Mouse (Mus musculus) kidney, embryonic 15.5 days (tissue): ENCODE measurements around the gene 4930539E08Rik. TPM values are rescaled to one million over a fixed set of nuclear protein-coding genes. Genes with fewer than 3 reads are reported as not detected.

Experiments
- ATAC-seq: fragments of 200-750 bp; cut with Nextera tagmentation; replicated peaks from 2 replicates; pipeline ENCODE4 v1.8.0; 2017; ENCODE audit warnings: moderate TSS enrichment; ENCODE audit not compliant: low FRiP score
- H3K27ac ChIP-seq: fragments of 300-500 bp; sonication (generic); 2 replicates; pipeline ENCODE4 v1.5.1; 2015; ENCODE audit warnings: mild to moderate bottlenecking, inconsistent platforms
- H3K27me3 ChIP-seq: fragments of 300-500 bp; sonication (generic); 2 replicates; pipeline ENCODE4 v1.6.1; 2015; ENCODE audit warnings: inconsistent platforms
- H3K36me3 ChIP-seq: fragments of 300-500 bp; sonication (generic); 2 replicates; pipeline ENCODE4 v1.6.1; 2015; ENCODE audit warnings: inconsistent platforms
- H3K4me1 ChIP-seq: fragments of 300-500 bp; sonication (generic); 2 replicates; pipeline ENCODE4 v1.6.1; 2015; ENCODE audit warnings: inconsistent platforms
- H3K4me2 ChIP-seq: fragments of 300-500 bp; sonication (generic); 2 replicates; pipeline ENCODE4 v1.6.1; 2015; ENCODE audit warnings: moderate library complexity, mild to moderate bottlenecking, inconsistent platforms
- H3K4me3 ChIP-seq: fragments of 300-500 bp; sonication (generic); replicated peaks from 2 replicates; pipeline ENCODE4 v1.5.1; 2015; ENCODE audit warnings: mild to moderate bottlenecking, inconsistent platforms
- H3K9ac ChIP-seq: fragments of 300-500 bp; sonication (generic); 2 replicates; pipeline ENCODE4 v1.6.1; 2015; ENCODE audit warnings: mild to moderate bottlenecking, inconsistent platforms
- H3K9me3 ChIP-seq: fragments of 300-500 bp; sonication (generic); replicated peaks from 2 replicates; pipeline ENCODE4 v1.6.1; 2016; ENCODE audit warnings: inconsistent platforms
- WGBS: fragments of 180-500 bp; shearing (Covaris S2); methylation state at CpG from one replicate; pipeline ENCODE4 v1.1.7; 2015; ENCODE audit warnings: mixed read lengths; 5-methylcytosine and 5-hydroxymethylcytosine counted together
- polyA plus RNA-seq: library from polyadenylated mRNA; unstranded; fragments of >200 nt; fragmentation: Nextera tagmentation; extraction: Ambion mirVana; gene quantifications from 2 replicates; pipeline ENCODE4 v1.2.1, GENCODE M21; 2015

Gene 4930539E08Rik
- polyA plus RNA-seq, result 0.12 and 0.23 TPM in 2 replicates

- H3K27me3 ChIP-seq, result no peaks in the 10 kb centered on the region
- H3K4me2 ChIP-seq, result no peak within 1 kb of the TSS
- no peak within 1 kb of the TSS for H3K4me3 ChIP-seq
- H3K9me3 ChIP-seq, result no peaks in the 10 kb centered on the region
- H3K27ac ChIP-seq, result no peak within 1 kb of the TSS
- peaks cover 1% of the 10 kb centered on the region; the same call in 1 of the 2 replicates for H3K4me1 ChIP-seq
- 65% methylated on average over 12 of the region's 12 CpGs for WGBS
- ATAC-seq, result no peak
- H3K9ac ChIP-seq, result no peak within 1 kb of the TSS
- H3K36me3 ChIP-seq, result no peaks in the 10 kb centered on the region
These were observed at the start of gene 4930539E08Rik for GRCm38 (mm10) chr17:28915060-28915628. TSS of gene 4930539E08Rik (minus strand) at chr17:28915324.

- Histone ChIP-seq H3K27ac (no peak overlapping the region; the same call in 1 of the 2 replicates), H3K4me2 (no peak overlapping the region), H3K4me3 (no peak overlapping the region), H3K9ac (no peak overlapping the region), H3K36me3 (peaks cover 78% of the 10 kb centered on the region), H3K4me1 (peaks cover 5% of the 10 kb centered on the region; the same call in 1 of the 2 replicates), H3K27me3 (no peaks in the 10 kb centered on the region), H3K9me3 (no peaks in the 10 kb centered on the region)
- no peak for ATAC-seq
- 79% methylated on average over 10 of the region's 10 CpGs for WGBS
These were observed 46.5 kb upstream of the 4930539E08Rik start for GRCm38 (mm10) chr17:28961596-28961995.

DNA sequence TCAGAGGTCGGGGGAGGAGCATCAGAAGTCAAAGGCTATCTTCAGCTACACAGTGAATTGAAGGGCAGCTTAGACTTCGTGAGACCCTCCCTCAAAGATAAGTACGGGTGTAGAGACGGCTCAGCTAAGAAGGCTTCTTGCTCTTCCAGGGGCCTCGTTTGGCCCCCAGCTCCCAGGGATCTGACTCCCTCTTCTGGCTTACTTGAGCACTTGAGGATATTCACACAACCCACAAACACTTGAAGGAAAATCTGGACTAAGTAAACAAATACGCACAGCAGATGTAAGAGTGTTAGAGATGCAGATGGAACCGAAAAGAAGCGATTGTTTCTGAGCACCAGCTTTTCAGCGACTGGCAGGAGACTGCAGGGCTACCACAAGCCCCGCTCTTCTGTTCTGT, 45.5 kb upstream of the 4930539E08Rik start:
- WGBS, result 74% methylated on average over 10 of the region's 10 CpGs
- Histone ChIP-seq H3K4me3 (no peak overlapping the region), H3K4me1 (peaks cover 5% of the 10 kb centered on the region; the same call in 1 of the 2 replicates), H3K36me3 (peaks cover 68% of the 10 kb centered on the region), H3K27me3 (no peaks in the 10 kb centered on the region), H3K9me3 (no peaks in the 10 kb centered on the region), H3K9ac (no peak overlapping the region), H3K27ac (no peak overlapping the region), H3K4me2 (no peak overlapping the region)
- ATAC-seq, result no peak

DNA sequence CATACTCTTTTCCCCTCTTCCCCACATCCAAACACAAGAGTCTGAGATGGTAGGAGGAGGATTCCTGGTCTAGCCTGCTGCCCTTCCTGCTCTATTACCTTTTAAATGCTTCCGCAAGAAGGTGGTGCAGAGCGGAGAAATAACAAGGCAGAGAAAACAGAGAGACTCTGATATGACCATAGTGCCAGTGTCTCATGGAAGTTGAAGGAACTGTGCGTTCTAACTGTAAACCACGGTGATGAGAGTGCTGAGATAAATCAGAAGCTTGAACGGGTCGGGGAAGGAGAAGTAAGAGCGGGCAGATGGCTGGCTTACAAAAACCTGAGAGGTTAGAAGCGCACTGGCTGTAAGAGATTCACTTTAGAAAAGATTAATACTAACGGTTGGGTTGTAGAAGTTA, 39.3 kb upstream of the 4930539E08Rik start:
- Histone ChIP-seq H3K4me2 (peak overlapping the region; percentile 78; the same call in 1 of the 2 replicates), H3K36me3 (peaks cover 14% of the 10 kb centered on the region), H3K27ac (no peak overlapping the region), H3K4me1 (peaks cover 24% of the 10 kb centered on the region), H3K27me3 (no peaks in the 10 kb centered on the region), H3K4me3 (peak overlapping the region; percentile 81; the same call in 1 of the 2 replicates), H3K9me3 (no peaks in the 10 kb centered on the region), H3K9ac (no peak overlapping the region)
- ATAC-seq, result no peak
- 93% methylated on average over 9 of the region's 9 CpGs for WGBS

- H3K4me3 ChIP-seq, result peak overlapping the region; percentile 81
- H3K9ac ChIP-seq, result peak overlapping the region; percentile 83
- peaks cover 24% of the 10 kb centered on the region for H3K4me1 ChIP-seq
- H3K9me3 ChIP-seq, result no peaks in the 10 kb centered on the region
- no peaks in the 10 kb centered on the region for H3K27me3 ChIP-seq
- WGBS, result 3% methylated on average over 9 of the region's 9 CpGs
- H3K27ac ChIP-seq, result peak overlapping the region; percentile 97
- peak overlapping the region; percentile 78 for H3K4me2 ChIP-seq
- H3K36me3 ChIP-seq, result peaks cover 6% of the 10 kb centered on the region
- no peak for ATAC-seq
These were observed 38.1 kb upstream of the 4930539E08Rik start for GRCm38 (mm10) chr17:28953251-28953650.

- under 1% methylated on average over 78 of the region's 80 CpGs for WGBS
- Histone ChIP-seq H3K9me3 (0 out of 2 replicates have a peak, but pooled peaks cover 3% of the 10 kb centered on the region), H3K4me3 (peak within 1 kb of the TSS; percentile 81), H3K27me3 (no peaks in the 10 kb centered on the region), H3K36me3 (no peaks in the 10 kb centered on the region), H3K9ac (peak within 1 kb of the TSS; percentile 83), H3K4me2 (peak within 1 kb of the TSS; percentile 78), H3K4me1 (peaks cover 24% of the 10 kb centered on the region), H3K27ac (peak within 1 kb of the TSS; percentile 97)
- peak; percentile 94 for ATAC-seq
These were observed 37.0 kb upstream of the 4930539E08Rik start, which contains the start of gene Kctd20 for GRCm38 (mm10) chr17:28951831-28952799. TSS of gene Kctd20 (plus strand) at chr17:28951950.

- H3K4me1 ChIP-seq, result peaks cover 24% of the 10 kb centered on the region
- WGBS, result 76% methylated on average over 4 of the region's 4 CpGs
- 0 out of 2 replicates have a peak, but pooled peaks cover 3% of the 10 kb centered on the region for H3K9me3 ChIP-seq
- H3K4me2 ChIP-seq, result no peak overlapping the region
- H3K27me3 ChIP-seq, result no peaks in the 10 kb centered on the region
- no peak overlapping the region for H3K9ac ChIP-seq
- ATAC-seq, result no peak
- no peak overlapping the region for H3K4me3 ChIP-seq
- no peaks in the 10 kb centered on the region for H3K36me3 ChIP-seq
- H3K27ac ChIP-seq, result no peak overlapping the region
These were observed 35.6 kb upstream of the 4930539E08Rik start for GRCm38 (mm10) chr17:28950751-28951150.

GRCm38 (mm10) chr17:28948661-28949060, 33.5 kb upstream of the 4930539E08Rik start:
- Histone ChIP-seq H3K27me3 (no peaks in the 10 kb centered on the region), H3K4me1 (peaks cover 14% of the 10 kb centered on the region), H3K27ac (no peak overlapping the region), H3K9me3 (0 out of 2 replicates have a peak, but pooled peaks cover 3% of the 10 kb centered on the region), H3K9ac (no peak overlapping the region), H3K4me3 (no peak overlapping the region), H3K36me3 (no peaks in the 10 kb centered on the region), H3K4me2 (no peak overlapping the region)
- 52% methylated on average over 4 of the region's 4 CpGs for WGBS
- ATAC-seq, result no peak

DNA sequence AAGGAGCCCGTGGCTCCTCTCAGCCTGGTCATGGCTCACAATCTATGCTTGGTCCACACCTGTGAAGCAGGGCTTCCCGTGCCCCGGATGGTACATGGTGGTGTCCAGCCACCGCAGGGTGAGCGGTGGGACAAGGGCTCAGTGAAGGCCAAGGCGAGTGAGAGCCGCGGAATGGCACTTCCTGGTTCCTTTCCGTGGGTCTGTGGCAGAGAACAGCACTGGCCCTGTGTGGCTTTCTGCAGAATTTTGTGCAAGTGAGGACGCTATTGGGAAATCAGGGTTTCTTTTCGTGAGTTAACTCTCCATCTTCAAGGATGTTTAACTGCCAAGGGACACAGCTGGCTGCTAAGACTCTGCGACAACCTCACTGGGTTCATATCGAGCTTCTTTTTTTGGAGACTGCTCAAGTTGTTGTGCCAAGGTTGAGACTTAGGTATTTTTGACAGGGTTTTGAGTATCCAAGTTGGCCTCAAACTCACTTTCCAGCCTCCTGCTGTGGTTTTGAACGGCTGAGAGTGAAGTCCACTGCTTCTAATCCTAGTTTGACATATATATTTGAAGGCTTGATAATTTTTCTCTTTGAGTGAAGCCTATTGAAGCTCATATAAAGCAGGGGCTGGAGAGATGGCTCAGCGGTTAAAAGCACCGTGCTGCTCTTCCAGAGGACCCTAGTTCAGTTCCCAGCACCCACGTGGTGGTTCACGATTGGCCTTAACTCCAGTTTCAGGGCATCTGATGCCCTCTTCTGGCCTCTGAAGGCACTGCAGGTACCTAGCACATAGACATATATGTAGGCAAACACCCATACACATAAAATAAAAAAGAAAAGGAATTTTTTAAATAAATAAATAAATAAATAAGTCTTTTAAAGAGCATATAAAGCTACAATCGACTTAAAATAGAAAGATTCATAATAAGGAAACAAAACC, 32.2 kb upstream of the 4930539E08Rik start:
- no peak for ATAC-seq
- no peak overlapping the region for H3K4me3 ChIP-seq
- H3K4me1 ChIP-seq, result peaks cover 8% of the 10 kb centered on the region
- no peak overlapping the region for H3K9ac ChIP-seq
- H3K36me3 ChIP-seq, result no peaks in the 10 kb centered on the region
- no peak overlapping the region for H3K27ac ChIP-seq
- 93% methylated on average over 19 of the region's 19 CpGs for WGBS
- no peak overlapping the region for H3K4me2 ChIP-seq
- H3K9me3 ChIP-seq, result 0 out of 2 replicates have a peak, but pooled peaks cover 3% of the 10 kb centered on the region
- no peaks in the 10 kb centered on the region for H3K27me3 ChIP-seq

DNA sequence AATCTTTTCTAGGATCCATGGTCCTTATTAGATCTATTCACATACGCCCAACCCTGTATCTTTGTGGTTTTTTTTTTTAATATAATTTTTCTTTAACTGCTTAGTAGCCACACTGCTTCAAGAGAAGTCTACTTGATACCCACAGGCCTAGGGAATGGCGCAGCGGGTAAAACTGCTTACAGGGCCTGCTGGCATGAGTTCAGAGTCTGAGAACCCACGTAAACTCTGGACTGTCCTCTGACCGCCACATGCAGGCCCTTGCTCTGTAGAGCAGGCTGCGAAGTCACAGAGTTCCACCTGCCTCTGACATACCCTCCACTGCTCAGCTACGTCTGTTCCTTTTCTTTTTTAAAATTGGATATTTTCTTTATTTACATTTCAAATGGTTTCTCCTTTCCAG, 29.4 kb upstream of the 4930539E08Rik start:
- no peak overlapping the region for H3K9ac ChIP-seq
- H3K4me1 ChIP-seq, result no peaks in the 10 kb centered on the region
- H3K27me3 ChIP-seq, result no peaks in the 10 kb centered on the region
- H3K4me2 ChIP-seq, result no peak overlapping the region
- no peak overlapping the region for H3K4me3 ChIP-seq
- 0 out of 2 replicates have a peak, but pooled peaks cover 3% of the 10 kb centered on the region for H3K9me3 ChIP-seq
- WGBS, result 90% methylated on average over 7 of the region's 7 CpGs
- H3K36me3 ChIP-seq, result no peaks in the 10 kb centered on the region
- H3K27ac ChIP-seq, result no peak overlapping the region
- ATAC-seq, result no peak

DNA sequence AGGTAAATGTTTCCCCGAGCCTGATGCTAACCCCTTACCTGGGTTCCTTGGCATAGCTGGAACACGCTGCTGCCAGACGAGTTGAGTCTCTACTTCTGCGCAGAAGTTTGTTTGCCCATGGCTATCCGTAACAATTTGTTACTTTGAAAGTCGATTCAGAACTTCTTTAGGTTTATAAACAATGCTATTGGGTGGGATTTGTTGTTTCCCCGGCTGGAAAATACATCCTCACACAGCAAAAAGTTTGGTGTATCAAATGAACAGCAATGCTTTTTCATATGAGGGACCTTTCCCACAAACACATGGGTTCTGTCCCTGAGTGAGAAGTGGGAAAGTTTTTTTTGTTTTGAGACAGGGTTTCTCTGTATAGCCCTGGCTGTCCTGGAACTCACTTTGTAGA, 28.6 kb upstream of the 4930539E08Rik start, which contains the start of gene Pxt1:
Gene Pxt1 (minus strand): TSS at position 101 of the 400 bp plus-strand sequence.
- Histone ChIP-seq H3K36me3 (no peaks in the 10 kb centered on the region), H3K4me1 (no peaks in the 10 kb centered on the region), H3K4me3 (no peak within 1 kb of the TSS), H3K9me3 (0 out of 2 replicates have a peak, but pooled peaks cover 3% of the 10 kb centered on the region), H3K9ac (no peak within 1 kb of the TSS), H3K4me2 (no peak within 1 kb of the TSS), H3K27me3 (no peaks in the 10 kb centered on the region), H3K27ac (no peak within 1 kb of the TSS)
- no peak for ATAC-seq
- 87% methylated on average over 7 of the region's 7 CpGs for WGBS
